Mouse (Mus musculus): ENCODE measurements around the gene Pmm1. TPM values are rescaled to one million over a fixed set of nuclear protein-coding genes. Genes with fewer than 3 reads are reported as not detected.
"Not testable (repeated sequence)": the region's sequence is repeated elsewhere in the genome, so short reads cannot be mapped to it uniquely, and the experiment has no call there.

The Pmm1 gene
- 26.6 and 30.4 TPM in 2 replicates for polyA plus RNA-seq (2016; fragmentation: Nextera tagmentation; extraction: Ambion mirVana)

GRCm38 (mm10) chr15:81960171-81961077 is at the start of gene Pmm1:
Gene Pmm1, minus strand, starts transcription at chr15:81960930.
- H3K9me3 ChIP-seq, result no peaks in the 10 kb centered on the region
- H3K27me3 ChIP-seq, result no peaks in the 10 kb centered on the region
- H3K4me1 ChIP-seq, result no peaks in the 10 kb centered on the region
- no peaks in the 10 kb centered on the region for H3K36me3 ChIP-seq
- WGBS, result under 1% methylated on average over 72 of the region's 77 CpGs
- H3K9ac ChIP-seq (replicated peaks), result peak within 1 kb of the TSS; percentile 66
- peak within 1 kb of the TSS; percentile 58 for H3K4me3 ChIP-seq
- H3K4me2 ChIP-seq (replicated peaks), result peak within 1 kb of the TSS; percentile 97
- H3K27ac ChIP-seq (replicated peaks), result peak within 1 kb of the TSS; percentile 79
- ATAC-seq (ENCODE audit: low FRiP score, low read depth), result peak; percentile 96

GRCm38 (mm10) chr15:82004257-82004656 is 43.5 kb upstream of the Pmm1 start:
- Histone ChIP-seq H3K9ac (replicated peaks) (no peak overlapping the region), H3K27ac (replicated peaks) (no peak overlapping the region), H3K4me2 (replicated peaks) (no peak overlapping the region), H3K4me1 (no peaks in the 10 kb centered on the region), H3K4me3 (no peak overlapping the region), H3K36me3 (peaks cover 25% of the 10 kb centered on the region), H3K9me3 (no peaks in the 10 kb centered on the region), H3K27me3 (no peaks in the 10 kb centered on the region)
- 92% methylated on average over 8 of the region's 8 CpGs for WGBS
- no peak for ATAC-seq (ENCODE audit: low FRiP score, low read depth)

- Histone ChIP-seq H3K4me1 (peaks cover 5% of the 10 kb centered on the region; the same call in 1 of the 2 replicates), H3K4me3 (no peak overlapping the region), H3K27ac (replicated peaks) (no peak overlapping the region), H3K4me2 (replicated peaks) (no peak overlapping the region), H3K36me3 (peaks cover 50% of the 10 kb centered on the region), H3K9me3 (no peaks in the 10 kb centered on the region), H3K9ac (replicated peaks) (no peak overlapping the region), H3K27me3 (no peaks in the 10 kb centered on the region)
- 88% methylated on average over 6 of the region's 6 CpGs for WGBS
- ATAC-seq (ENCODE audit: low FRiP score, low read depth), result no peak
Measured at GRCm38 (mm10) chr15:81993992-81994391, 33.3 kb upstream of the Pmm1 start.

GRCm38 (mm10) chr15:81990549-81990948 is 29.8 kb upstream of the Pmm1 start:
- Histone ChIP-seq H3K4me1 (peaks cover 9% of the 10 kb centered on the region; the same call in 1 of the 2 replicates), H3K27ac (replicated peaks) (no peak overlapping the region), H3K9me3 (no peaks in the 10 kb centered on the region), H3K9ac (replicated peaks) (no peak overlapping the region), H3K4me3 (no peak overlapping the region), H3K4me2 (replicated peaks) (no peak overlapping the region), H3K36me3 (peaks cover 21% of the 10 kb centered on the region), H3K27me3 (no peaks in the 10 kb centered on the region)
- no peak for ATAC-seq (ENCODE audit: low FRiP score, low read depth)
- WGBS, result 63% methylated on average over 7 of the region's 7 CpGs

- Histone ChIP-seq H3K4me1 (peaks cover 16% of the 10 kb centered on the region), H3K27ac (replicated peaks) (no peak overlapping the region), H3K36me3 (peaks cover 11% of the 10 kb centered on the region), H3K4me2 (replicated peaks) (no peak overlapping the region), H3K9ac (replicated peaks) (no peak overlapping the region), H3K9me3 (no peaks in the 10 kb centered on the region), H3K4me3 (no peak overlapping the region), H3K27me3 (no peaks in the 10 kb centered on the region)
- peak; percentile 47; the same call in 1 of the 2 replicates for ATAC-seq (ENCODE audit: low FRiP score, low read depth)
- WGBS, result 44% methylated on average over 11 of the region's 11 CpGs
Measured at GRCm38 (mm10) chr15:81989371-81990062, 28.8 kb upstream of the Pmm1 start.

GRCm38 (mm10) chr15:81987646-81988045 is 26.9 kb upstream of the Pmm1 start, which contains the start of gene Xrcc6:
Gene Xrcc6, plus strand, starts transcription at chr15:81987835.
- no peak for ATAC-seq (ENCODE audit: low FRiP score, low read depth)
- no peaks in the 10 kb centered on the region for H3K9me3 ChIP-seq
- H3K9ac ChIP-seq (replicated peaks), result no peak within 1 kb of the TSS
- no peak within 1 kb of the TSS for H3K4me3 ChIP-seq
- H3K27me3 ChIP-seq, result no peaks in the 10 kb centered on the region
- H3K4me1 ChIP-seq, result peaks cover 16% of the 10 kb centered on the region
- no peak within 1 kb of the TSS for H3K27ac ChIP-seq (replicated peaks)
- H3K4me2 ChIP-seq (replicated peaks), result no peak within 1 kb of the TSS
- H3K36me3 ChIP-seq, result no peaks in the 10 kb centered on the region
- 86% methylated on average over 3 of the region's 3 CpGs for WGBS

GRCm38 (mm10) chr15:81985267-81986161 is 24.8 kb upstream of the Pmm1 start:
- no peaks in the 10 kb centered on the region for H3K27me3 ChIP-seq
- no peaks in the 10 kb centered on the region for H3K9me3 ChIP-seq
- no peak overlapping the region for H3K9ac ChIP-seq (replicated peaks)
- no peaks in the 10 kb centered on the region for H3K36me3 ChIP-seq
- H3K27ac ChIP-seq (replicated peaks), result 0 out of 2 replicates have a peak overlapping the region, but pooled peaks have one; percentile 20
- no peak for ATAC-seq (ENCODE audit: low FRiP score, low read depth)
- WGBS, result 60% methylated on average over 2 of the region's 2 CpGs
- no peak overlapping the region for H3K4me3 ChIP-seq
- H3K4me1 ChIP-seq, result peaks cover 16% of the 10 kb centered on the region
- H3K4me2 ChIP-seq (replicated peaks), result no peak overlapping the region

- no peak overlapping the region for H3K4me3 ChIP-seq
- 71% methylated on average over 1 of the region's 1 CpGs for WGBS
- ATAC-seq (ENCODE audit: low FRiP score, low read depth), result no peak
Measured at GRCm38 (mm10) chr15:81982173-81982572, 21.4 kb upstream of the Pmm1 start.

GRCm38 (mm10) chr15:81980321-81980720 is 19.6 kb upstream of the Pmm1 start, which contains the start of gene 1700029P11Rik:
Gene 1700029P11Rik, plus strand, starts transcription at chr15:81980540.
- Histone ChIP-seq H3K4me1 (peaks cover 5% of the 10 kb centered on the region), H3K4me2 (replicated peaks) (no peak within 1 kb of the TSS), H3K27ac (replicated peaks) (no peak within 1 kb of the TSS), H3K9me3 (no peaks in the 10 kb centered on the region), H3K9ac (replicated peaks) (no peak within 1 kb of the TSS), H3K36me3 (no peaks in the 10 kb centered on the region), H3K4me3 (no peak within 1 kb of the TSS), H3K27me3 (no peaks in the 10 kb centered on the region)
- WGBS, result 96% methylated on average over 23 of the region's 23 CpGs
- no peak for ATAC-seq (ENCODE audit: low FRiP score, low read depth)

More at GRCm38 (mm10) chr15:81982173-81982572, 21.4 kb upstream of the Pmm1 start:
- H3K9me3 ChIP-seq, result no peaks in the 10 kb centered on the region
- no peaks in the 10 kb centered on the region for H3K27me3 ChIP-seq
- H3K27ac ChIP-seq (replicated peaks), result no peak overlapping the region
- no peak overlapping the region for H3K4me2 ChIP-seq (replicated peaks)
- no peak overlapping the region for H3K9ac ChIP-seq (replicated peaks)
- H3K36me3 ChIP-seq, result no peaks in the 10 kb centered on the region
- H3K4me1 ChIP-seq, result peaks cover 11% of the 10 kb centered on the region

- H3K4me1 ChIP-seq; H3K27me3 ChIP-seq; H3K4me3 ChIP-seq; H3K4me2 ChIP-seq (replicated peaks); H3K9me3 ChIP-seq; ATAC-seq (ENCODE audit: low FRiP score, low read depth); H3K9ac ChIP-seq (replicated peaks); H3K36me3 ChIP-seq; H3K27ac ChIP-seq (replicated peaks): not testable (repeated sequence)
- 93% methylated on average over 8 of the region's 8 CpGs for WGBS
Measured at GRCm38 (mm10) chr15:81975156-81975555, 14.4 kb upstream of the Pmm1 start.

- WGBS, result 81% methylated on average over 4 of the region's 4 CpGs
- ATAC-seq (ENCODE audit: low FRiP score, low read depth); H3K27ac ChIP-seq (replicated peaks); H3K4me1 ChIP-seq; H3K36me3 ChIP-seq; H3K9ac ChIP-seq (replicated peaks); H3K4me2 ChIP-seq (replicated peaks); H3K27me3 ChIP-seq; H3K4me3 ChIP-seq; H3K9me3 ChIP-seq: not testable (repeated sequence)
Measured at GRCm38 (mm10) chr15:81970498-81970897, 9.8 kb upstream of the Pmm1 start.
